Mouse (Mus musculus): Measurements from ENCODE around the gene Olfr488. TPM values are rescaled to one million over a fixed set of nuclear protein-coding genes. Genes with fewer than 3 reads are reported as not detected.
"Not testable (repeated sequence)": the region's sequence is repeated elsewhere in the genome, so short reads cannot be mapped to it uniquely, and the experiment has no call there.

Gene Olfr488
- not detected for total RNA-seq (2021)

- DNase-seq = no peak
- intact Hi-C loops (cut with DNase I) = no loop called here
These were observed at the start of gene Olfr488 for GRCm38 (mm10) chr7:108258247-108258646. TSS of gene Olfr488 (minus strand) at chr7:108258347.

- no peak for DNase-seq
- intact Hi-C loops (cut with DNase I) = no loop called here
These were observed 30.7 kb upstream of the Olfr488 start, which contains the start of gene Olfr490 for GRCm38 (mm10) chr7:108288834-108289233. TSS of gene Olfr490 (minus strand) at chr7:108288934.

GRCm38 (mm10) chr7:108233551-108233950 is 24.6 kb downstream of the Olfr488 start:
- DNase-seq = no peak
- intact Hi-C loops (cut with DNase I) = no loop called here

- DNase-seq; intact Hi-C loops (cut with DNase I): not testable (repeated sequence)
These were observed 43.6 kb downstream of the Olfr488 start, which contains the start of gene Olfr487 for GRCm38 (mm10) chr7:108214536-108214935. TSS of gene Olfr487 (minus strand) at chr7:108214636.

Other genes starting within 250 kb of the Olfr488 start
- gene Olfr478, start 224.4 kb downstream of the Olfr488 start, total RNA-seq (2021) = not detected
- not detected for gene Olfr479, start 207.7 kb downstream of the Olfr488 start, total RNA-seq (2021)
- not detected for gene Olfr480, start 191.0 kb downstream of the Olfr488 start, total RNA-seq (2021)
- gene Olfr481, start 178.5 kb downstream of the Olfr488 start, total RNA-seq (2021) = not detected
- 1 to 10 TPM in 1 of 2 experiments, under 1 TPM in 1; 0.62 to 1.0 TPM for gene Olfr482, start 160.8 kb downstream of the Olfr488 start, total RNA-seq (2021)
- gene Olfr483, start 157.5 kb downstream of the Olfr488 start, total RNA-seq (2021) = not detected
- gene Olfr484, start 130.9 kb downstream of the Olfr488 start, total RNA-seq (2021) = not detected
- not detected for gene Olfr485, start 98.5 kb downstream of the Olfr488 start, total RNA-seq (2021)
- gene Olfr486, start 85.6 kb downstream of the Olfr488 start, total RNA-seq (2021) = not detected
- gene Olfr487, start 43.7 kb downstream of the Olfr488 start, total RNA-seq (2021) = not detected
- not detected for gene Olfr490, start 30.6 kb upstream of the Olfr488 start, total RNA-seq (2021)
- gene Olfr491, start 55.1 kb upstream of the Olfr488 start, total RNA-seq (2021) = not detected
- gene Olfr492, start 65.3 kb upstream of the Olfr488 start, total RNA-seq (2021) = not detected
- gene Olfr493, start 88.6 kb upstream of the Olfr488 start, total RNA-seq (2021) = not detected
- gene Olfr494, start 107.0 kb upstream of the Olfr488 start, total RNA-seq (2021) = not detected
- not detected for gene Olfr495, start 134.8 kb upstream of the Olfr488 start, total RNA-seq (2021)
- gene Olfr497, start 162.1 kb upstream of the Olfr488 start, total RNA-seq (2021) = not detected
- not detected for gene Olfr498, start 207.0 kb upstream of the Olfr488 start, total RNA-seq (2021)

Data from heart, postnatal 36 days (tissue).